Mouse (Mus musculus) forebrain, embryonic 13.5 days (tissue): ENCODE data around the gene Kdelr2. TPM values are rescaled to one million over a fixed set of nuclear protein-coding genes. Genes with fewer than 3 reads are reported as not detected.

Experiments used
- ATAC-seq: fragments of 200-750 bp; cut with Nextera tagmentation; 2 replicates; pipeline ENCODE4 v1.8.0; 2017
- H3K27ac ChIP-seq: fragments of 300-500 bp; sonication (generic); 2 replicates; pipeline ENCODE4 v1.5.1; 2015; ENCODE audit warnings: inconsistent platforms, mild to moderate bottlenecking, moderate library complexity
- H3K27me3 ChIP-seq: fragments of 300-500 bp; sonication (generic); 2 replicates; pipeline ENCODE4 v1.6.1; 2015; ENCODE audit warnings: mild to moderate bottlenecking, inconsistent platforms
- H3K36me3 ChIP-seq: fragments of 300-500 bp; sonication (generic); 2 replicates; pipeline ENCODE4 v1.6.1; 2015; ENCODE audit warnings: mild to moderate bottlenecking, inconsistent platforms; ENCODE audit not compliant: poor library complexity, severe bottlenecking
- H3K4me1 ChIP-seq: fragments of 300-500 bp; sonication (generic); 2 replicates; pipeline ENCODE4 v1.6.1; 2015; ENCODE audit warnings: inconsistent platforms
- H3K4me2 ChIP-seq: fragments of 300-500 bp; sonication (generic); 2 replicates; pipeline ENCODE4 v1.6.1; 2015; ENCODE audit warnings: inconsistent platforms, mild to moderate bottlenecking, moderate library complexity
- H3K4me3 ChIP-seq: fragments of 300-500 bp; sonication (generic); 2 replicates; pipeline ENCODE4 v1.5.1; 2015; ENCODE audit warnings: mild to moderate bottlenecking, inconsistent platforms
- H3K9ac ChIP-seq: fragments of 300-500 bp; sonication (generic); 2 replicates; pipeline ENCODE4 v1.6.1; 2015; ENCODE audit warnings: mild to moderate bottlenecking, inconsistent platforms
- H3K9me3 ChIP-seq: fragments of 300-500 bp; sonication (generic); replicated peaks from 2 replicates; pipeline ENCODE4 v1.6.1; 2016; ENCODE audit warnings: inconsistent platforms
- WGBS: fragments of 180-500 bp; shearing (Covaris S2); methylation state at CpG from one replicate; pipeline ENCODE4 v1.1.7; 2015; 5-methylcytosine and 5-hydroxymethylcytosine counted together
- polyA plus RNA-seq: library from polyadenylated mRNA; unstranded; fragments of >200 nt; fragmentation: Nextera tagmentation; extraction: Ambion mirVana; gene quantifications from 2 replicates; pipeline ENCODE4 v1.2.1, GENCODE M21; 2015

The Kdelr2 gene
- polyA plus RNA-seq, 1 experiment from 2014 or later: 148 TPM

- H3K27ac ChIP-seq: peak within 1 kb of the TSS; percentile 51
- peak; percentile 98 for ATAC-seq
- H3K9me3 ChIP-seq: no peaks in the 10 kb centered on the region
- H3K9ac ChIP-seq: peak within 1 kb of the TSS; percentile 84
- WGBS: 2% methylated on average over 43 of the region's 43 CpGs
- peak within 1 kb of the TSS; percentile 72 for H3K4me2 ChIP-seq
- H3K4me1 ChIP-seq: peaks cover 19% of the 10 kb centered on the region
- peak within 1 kb of the TSS; percentile 78 for H3K4me3 ChIP-seq
- H3K27me3 ChIP-seq: no peaks in the 10 kb centered on the region
- peaks cover 23% of the 10 kb centered on the region for H3K36me3 ChIP-seq
Observed at GRCm38 (mm10) chr5:143464100-143464756, 60.6 kb downstream of the Kdelr2 start, which contains the start of gene Daglb. Gene Daglb (plus strand): TSS chr5:143464584.

GRCm38 (mm10) chr5:143464757-143465118, 61.1 kb downstream of the Kdelr2 start:
- Histone ChIP-seq H3K27me3 (no peaks in the 10 kb centered on the region), H3K9ac (peak overlapping the region; percentile 84), H3K4me1 (peaks cover 19% of the 10 kb centered on the region), H3K27ac (no peak overlapping the region; the same call in 1 of the 2 replicates), H3K4me2 (peak overlapping the region; percentile 72), H3K4me3 (peak overlapping the region; percentile 78), H3K9me3 (no peaks in the 10 kb centered on the region), H3K36me3 (peaks cover 28% of the 10 kb centered on the region)
- WGBS: 0% methylated on average over 20 of the region's 20 CpGs
- peak; percentile 72 for ATAC-seq

GRCm38 (mm10) chr5:143465156-143466085, 61.8 kb downstream of the Kdelr2 start:
- Histone ChIP-seq H3K9me3 (no peaks in the 10 kb centered on the region), H3K4me3 (peak overlapping the region; percentile 78), H3K4me1 (peaks cover 19% of the 10 kb centered on the region), H3K9ac (peak overlapping the region; percentile 84), H3K27me3 (no peaks in the 10 kb centered on the region), H3K4me2 (peak overlapping the region; percentile 72), H3K27ac (no peak overlapping the region), H3K36me3 (peaks cover 35% of the 10 kb centered on the region)
- ATAC-seq: no peak
- 37% methylated on average over 23 of the region's 23 CpGs for WGBS

- Histone ChIP-seq H3K4me1 (peaks cover 19% of the 10 kb centered on the region), H3K36me3 (peaks cover 47% of the 10 kb centered on the region), H3K9me3 (no peaks in the 10 kb centered on the region), H3K4me2 (no peak overlapping the region), H3K27me3 (no peaks in the 10 kb centered on the region), H3K27ac (no peak overlapping the region), H3K4me3 (no peak overlapping the region), H3K9ac (no peak overlapping the region)
- ATAC-seq: no peak
- 93% methylated on average over 23 of the region's 23 CpGs for WGBS
Observed at GRCm38 (mm10) chr5:143466891-143467669, 63.4 kb downstream of the Kdelr2 start.

GRCm38 (mm10) chr5:143467931-143468330, 64.3 kb downstream of the Kdelr2 start:
- no peak overlapping the region for H3K9ac ChIP-seq
- 94% methylated on average over 6 of the region's 6 CpGs for WGBS
- no peak overlapping the region for H3K4me2 ChIP-seq
- no peak overlapping the region for H3K4me3 ChIP-seq
- H3K9me3 ChIP-seq: no peaks in the 10 kb centered on the region
- H3K27me3 ChIP-seq: no peaks in the 10 kb centered on the region
- H3K27ac ChIP-seq: no peak overlapping the region
- peaks cover 54% of the 10 kb centered on the region for H3K36me3 ChIP-seq
- ATAC-seq: no peak
- H3K4me1 ChIP-seq: peaks cover 19% of the 10 kb centered on the region

GRCm38 (mm10) chr5:143469628-143470027, 66.0 kb downstream of the Kdelr2 start:
- Histone ChIP-seq H3K4me3 (no peak overlapping the region), H3K27me3 (no peaks in the 10 kb centered on the region), H3K9ac (no peak overlapping the region), H3K27ac (no peak overlapping the region), H3K4me1 (peaks cover 12% of the 10 kb centered on the region), H3K4me2 (no peak overlapping the region), H3K9me3 (no peaks in the 10 kb centered on the region), H3K36me3 (peaks cover 71% of the 10 kb centered on the region)
- WGBS: 96% methylated on average over 8 of the region's 8 CpGs
- ATAC-seq: no peak

- no peaks in the 10 kb centered on the region for H3K9me3 ChIP-seq
- no peak overlapping the region for H3K9ac ChIP-seq
- H3K4me3 ChIP-seq: no peak overlapping the region
- H3K4me2 ChIP-seq: no peak overlapping the region
- WGBS: 79% methylated on average over 15 of the region's 15 CpGs
- no peak for ATAC-seq
- no peak overlapping the region for H3K27ac ChIP-seq
- peaks cover 6% of the 10 kb centered on the region for H3K4me1 ChIP-seq
- peaks cover 81% of the 10 kb centered on the region for H3K36me3 ChIP-seq
- no peaks in the 10 kb centered on the region for H3K27me3 ChIP-seq
Observed at GRCm38 (mm10) chr5:143470421-143471164, 67.0 kb downstream of the Kdelr2 start.

- 96% methylated on average over 3 of the region's 3 CpGs for WGBS
Observed at GRCm38 (mm10) chr5:143471165-143471546, 67.5 kb downstream of the Kdelr2 start.

More at GRCm38 (mm10) chr5:143471165-143471546, 67.5 kb downstream of the Kdelr2 start:
- H3K4me3 ChIP-seq: no peak overlapping the region
- H3K9ac ChIP-seq: no peak overlapping the region
- H3K27ac ChIP-seq: no peak overlapping the region
- no peak overlapping the region for H3K4me2 ChIP-seq
- H3K4me1 ChIP-seq: peaks cover under 1% of the 10 kb centered on the region; the same call in 1 of the 2 replicates
- H3K36me3 ChIP-seq: peaks cover 86% of the 10 kb centered on the region
- H3K9me3 ChIP-seq: no peaks in the 10 kb centered on the region
- no peak for ATAC-seq
- no peaks in the 10 kb centered on the region for H3K27me3 ChIP-seq

Other genes starting within 250 kb of the Kdelr2 start
- 14.9 and 15.7 TPM in 2 replicates for gene Rbak, start 223.1 kb upstream of the Kdelr2 start, polyA plus RNA-seq
- gene Spdye4b, start 222.8 kb upstream of the Kdelr2 start, polyA plus RNA-seq: not detected in 2 replicates
- gene Spdye4a, start 176.9 kb upstream of the Kdelr2 start, polyA plus RNA-seq: not detected in 2 replicates
- gene Zfp12, start 168.7 kb upstream of the Kdelr2 start, polyA plus RNA-seq: 22.7 and 23.5 TPM in 2 replicates
- gene Zfp316, start 133.8 kb upstream of the Kdelr2 start, polyA plus RNA-seq: 5.8 and 6.1 TPM in 2 replicates
- gene Zfp853, start 110.2 kb upstream of the Kdelr2 start, polyA plus RNA-seq: not detected in 2 replicates
- 50.0 and 51.5 TPM in 2 replicates for gene E130309D02Rik, start 88.5 kb upstream of the Kdelr2 start, polyA plus RNA-seq
- 68.4 and 78.9 TPM in 2 replicates for gene Zdhhc4, start 74.6 kb upstream of the Kdelr2 start, polyA plus RNA-seq
- gene Grid2ip, start 46.5 kb upstream of the Kdelr2 start, polyA plus RNA-seq: 0.15 and 0.23 TPM in 2 replicates
- 13.5 and 13.6 TPM in 2 replicates for gene Daglb, start 60.7 kb downstream of the Kdelr2 start, polyA plus RNA-seq
- 322 and 336 TPM in 2 replicates for gene Rac1, start 124.2 kb downstream of the Kdelr2 start, polyA plus RNA-seq
- gene Cyth3, start 218.6 kb downstream of the Kdelr2 start, polyA plus RNA-seq: 24.0 and 26.4 TPM in 2 replicates